Mouse (Mus musculus) olfactory bulb, adult 2 months (tissue): ENCODE results near the gene Gm15293. TPM values are rescaled to one million over a fixed set of nuclear protein-coding genes. Genes with fewer than 3 reads are reported as not detected.
"Not testable (repeated sequence)": the region's sequence is repeated elsewhere in the genome, so short reads cannot be mapped to it uniquely, and the experiment has no call there.

ENCODE experiments used
- H3K27ac ChIP-seq: fragments of 200-500 bp; 2 replicates; pipeline ENCODE4 v1.5.1; 2012; ENCODE audit warnings: low read depth, low read length; ENCODE audit not compliant: insufficient read depth
- H3K4me1 ChIP-seq: fragments of 200-500 bp; 2 replicates; pipeline ENCODE4 v1.6.1; 2012; ENCODE audit warnings: low read length; ENCODE audit not compliant: control insufficient read depth, insufficient read depth
- H3K4me3 ChIP-seq: fragments of 200-500 bp; 2 replicates; pipeline ENCODE4 v1.5.1; 2012; ENCODE audit warnings: mild to moderate bottlenecking, low read depth, low read length, moderate library complexity; ENCODE audit not compliant: insufficient read depth
- WGBS: fragments of 180-500 bp; shearing (Covaris S2); methylation state at CpG from one replicate; pipeline ENCODE4 v1.1.7; 2018; 5-methylcytosine and 5-hydroxymethylcytosine counted together
- polyA plus RNA-seq: library from polyadenylated mRNA; stranded (reverse); fragments of >200 nt; gene quantifications from 2 replicates; pipeline ENCODE4 v1.2.4, GENCODE M21; 2012; ENCODE audit warnings: low replicate concordance; ENCODE audit not compliant: missing spikeins, insufficient read depth, insufficient read length

Gene Gm15293
- not detected in 2 replicates for polyA plus RNA-seq

- H3K27ac ChIP-seq, H3K4me3 ChIP-seq, H3K4me1 ChIP-seq: not testable (repeated sequence)
- WGBS: no CpG with 5 or more reads among the region's 1 CpGs
Measured at GRCm38 (mm10) chr8:21201261-21201660, at the start of gene Gm15293. Gm15293 (plus strand) TSS chr8:21201561.

- not testable (repeated sequence) for H3K27ac ChIP-seq, H3K4me1 ChIP-seq, H3K4me3 ChIP-seq
- no CpG with 5 or more reads among the region's 1 CpGs for WGBS
Measured at GRCm38 (mm10) chr8:21161977-21162376, 39.4 kb upstream of the Gm15293 start, which contains the start of gene Defa22. Defa22 (plus strand) TSS chr8:21162277.

GRCm38 (mm10) chr8:21191314-21191713, 10.0 kb upstream of the Gm15293 start, which contains the start of gene Defa31:
Defa31 (plus strand) TSS chr8:21191614.
- WGBS: no CpG with 5 or more reads among the region's 1 CpGs
- not testable (repeated sequence) for H3K4me1 ChIP-seq, H3K27ac ChIP-seq, H3K4me3 ChIP-seq

Other genes starting within 250 kb of the Gm15293 start
- gene Defa21, start 176.0 kb upstream of the Gm15293 start, polyA plus RNA-seq: not detected in 2 replicates
- gene Defa23, start 146.5 kb upstream of the Gm15293 start, polyA plus RNA-seq: not detected in 2 replicates
- gene Defa35, start 136.5 kb upstream of the Gm15293 start, polyA plus RNA-seq: not detected in 2 replicates
- gene Defa25, start 117.1 kb upstream of the Gm15293 start, polyA plus RNA-seq: not detected in 2 replicates
- gene Gm14851, start 105.5 kb upstream of the Gm15293 start, polyA plus RNA-seq: not detected in 2 replicates
- not detected in 2 replicates for gene Defa30, start 66.9 kb upstream of the Gm15293 start, polyA plus RNA-seq
- not detected in 2 replicates for gene Defa22, start 39.3 kb upstream of the Gm15293 start, polyA plus RNA-seq
- not detected in 2 replicates for gene Defa31, start 9.9 kb upstream of the Gm15293 start, polyA plus RNA-seq
- gene Gm15292, start 48.2 kb downstream of the Gm15293 start, polyA plus RNA-seq: not detected in 2 replicates
- gene Defa27, start 114.0 kb downstream of the Gm15293 start, polyA plus RNA-seq: not detected in 2 replicates
- gene Defa29, start 125.5 kb downstream of the Gm15293 start, polyA plus RNA-seq: not detected in 2 replicates
- not detected in 2 replicates for gene Defa2, start 177.0 kb downstream of the Gm15293 start, polyA plus RNA-seq
- not detected in 2 replicates for gene Defa33, start 190.2 kb downstream of the Gm15293 start, polyA plus RNA-seq
- gene Defa36, start 225.8 kb downstream of the Gm15293 start, polyA plus RNA-seq: not detected in 2 replicates